9 mouse cellular contexts compared by ENCODE assay signal in the genomic region with DNA sequence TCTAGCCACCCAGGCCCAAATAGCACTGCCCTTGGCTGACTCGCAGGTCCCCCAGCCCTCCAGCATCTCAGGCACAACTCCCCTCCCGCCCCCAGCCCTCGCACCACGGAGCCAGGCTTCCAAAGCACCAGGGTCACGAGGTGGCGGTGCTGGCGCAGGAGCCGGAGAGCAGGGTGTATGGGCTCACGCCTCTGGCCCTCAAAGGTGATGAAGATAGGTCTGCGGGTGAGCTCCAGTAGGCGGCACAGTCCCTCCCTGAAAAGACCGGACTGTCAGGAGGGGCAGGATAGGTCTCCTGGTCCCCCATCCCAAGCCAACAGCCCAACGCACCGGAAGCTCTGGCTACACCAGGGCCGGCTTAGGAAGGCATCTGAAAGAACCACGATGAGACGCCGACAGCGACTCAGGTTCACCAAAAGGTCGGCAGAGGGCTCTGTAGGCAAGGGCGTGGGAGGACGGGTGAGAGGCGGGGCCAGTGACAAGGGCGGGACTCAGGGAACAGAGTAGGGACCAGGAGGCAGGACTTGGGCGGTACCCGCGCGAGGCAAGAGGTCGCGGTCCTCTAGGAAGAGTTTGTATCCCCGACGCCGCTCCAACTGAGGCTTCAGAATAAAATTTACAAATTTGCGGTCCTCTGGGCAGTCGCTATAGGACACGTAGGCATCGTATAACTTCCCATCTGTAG. TPM values are rescaled to one million over a fixed set of nuclear protein-coding genes. Genes with fewer than 3 reads are reported as not detected.
A peak's percentile ranks its signal among the peaks of the same experiment; 100 is the strongest.
DNase-seq lines count a peak whose midpoint lies in the region; ATAC-seq and TF ChIP-seq lines count a peak whose summit lies in the region.
"Had no signal": no experiment of that assay in that cellular context is flagged by ENCODE, and none has a peak within 500 bp of the region (broad histone marks: within the 10 kb centered on the region; RNA-seq: fewer than 3 reads in every experiment).

No protein-coding gene starts in this region.

- no peak for TF ChIP-seq POLR2A in cerebellum, adult 2 months (IDR thresholded peaks at IDR 0.05; ENCODE audit: borderline replicate concordance, insufficient read depth, low read length)

- no peaks in the 10 kb centered on the region for H3K27me3 ChIP-seq in cerebellum, adult 2 months (ENCODE audit: control insufficient read depth, insufficient read depth, low read length)
- H3K27me3 ChIP-seq in forebrain, embryonic 16.5 days (replicated peaks; ENCODE audit: control insufficient read depth, insufficient read depth, low read length): peaks cover 11% of the 10 kb centered on the region

- H3K4me1 ChIP-seq in cerebellum, adult 2 months (ENCODE audit: control insufficient read depth, insufficient read depth, low read length): no peaks in the 10 kb centered on the region
- no peaks in the 10 kb centered on the region; the same call in 1 of the 2 replicates for H3K4me1 ChIP-seq in forebrain, embryonic 16.5 days (replicated peaks; ENCODE audit: control insufficient read depth, insufficient read depth, low read length)

- H3K4me3 ChIP-seq in cerebellum, adult 2 months (replicated peaks; ENCODE audit: insufficient read depth, low read depth, low read length): peak overlapping the region; percentile 12
- peak overlapping the region; percentile 16; the same call in 1 of the 2 replicates for H3K4me3 ChIP-seq in forebrain, embryonic 16.5 days (replicated peaks; ENCODE audit: low read length)

- ATAC-seq in forebrain, embryonic 16.5 days: peak; percentile 90
- peak; percentile 74 to 79 for ATAC-seq in hematopoietic stem cell, adult 5-6 weeks (replicated peaks in 1 of 2; ENCODE audit: insufficient read depth in 1 of 2, low FRiP score in 2 of 2, low TSS enrichment in 1 of 2, low read depth in 1 of 2, poor library complexity in 2 of 2, severe bottlenecking in 2 of 2)
- peak; percentile 81 for ATAC-seq in megakaryocyte, adult 5-6 weeks (ENCODE audit: poor library complexity, severe bottlenecking)

- peak; percentile 85 for DNase-seq in Muller cell, postnatal 12 days (ENCODE audit: inconsistent ontology term)
- DNase-seq in cerebellum, adult 2 months: peak; percentile 80 to 83
- DNase-seq in layer of hippocampus, adult 9-11 months: peak; percentile 72
- peak; percentile 63 to 75 for DNase-seq in right cerebral cortex, postnatal 10 days (ENCODE audit: low spot score in 2 of 2)
- peak; percentile 65 to 80 for DNase-seq in urinary bladder, postnatal 4 days (ENCODE audit: low spot score in 2 of 2)

- H3K9me3 ChIP-seq in forebrain, embryonic 16.5 days (ENCODE audit: control insufficient read depth, low read length): no peaks in the 10 kb centered on the region

- H3K27ac ChIP-seq in cerebellum, adult 2 months (ENCODE audit: insufficient read depth, low read length): no peak overlapping the region
- H3K27ac ChIP-seq in forebrain, embryonic 16.5 days (ENCODE audit: low read length): no peak overlapping the region
- H3K27ac ChIP-seq: macrophage had no signal

- peak overlapping the region; percentile 45 for H3K4me2 ChIP-seq in forebrain, embryonic 16.5 days (ENCODE audit: low read length)

- no peaks in the 10 kb centered on the region for H3K36me3 ChIP-seq in forebrain, embryonic 16.5 days (ENCODE audit: control insufficient read depth, insufficient read depth)

- TF ChIP-seq CTCF in cerebellum, adult 2 months (IDR thresholded peaks at IDR 0.05; ENCODE audit: borderline replicate concordance, insufficient read depth, low read depth, low read length): peak; percentile 63

- 0 out of 2 replicates have a peak overlapping the region, but pooled peaks have one; percentile 12 for H3K9ac ChIP-seq in forebrain, embryonic 16.5 days (replicated peaks; ENCODE audit: low read depth, low read length)

- 9% methylated on average over 37 of the region's 37 CpGs for WGBS in cerebellum, adult 2 months
- WGBS in forebrain, embryonic 16.5 days: 6% methylated on average over 37 of the region's 37 CpGs

RNA-seq across cellular contexts. Expression of gene Sigirr, which starts 8.2 kb away (rescaled TPM):
- polyA plus RNA-seq in cerebellum, adult 2 months (2012; rRNA removed): 2.8 and 4.1 TPM in 2 replicates
- polyA plus RNA-seq in forebrain, embryonic 16.5 days (2015; fragmentation: Nextera tagmentation; extraction: Ambion mirVana): 2.1 TPM in 2 replicates
- total RNA-seq in hematopoietic stem cell, adult 5-6 weeks (2017): 22.0 and 32.5 TPM in 2 replicates
- 7.5 and 9.3 TPM in 2 replicates for total RNA-seq in megakaryocyte, adult 5-6 weeks (2015)
- 7.7 and 8.2 TPM in 2 replicates for total RNA-seq in megakaryocyte, adult 5-6 weeks (2017)

RNA-seq across cellular contexts. Expression of gene Pkp3, which starts 14.2 kb away (rescaled TPM):
- polyA plus RNA-seq in cerebellum, adult 2 months (2012; rRNA removed): 9.6 and 11.2 TPM in 2 replicates
- 0.17 TPM in 1 of 2 replicates, not detected in the other for polyA plus RNA-seq in forebrain, embryonic 16.5 days (2015; fragmentation: Nextera tagmentation; extraction: Ambion mirVana)
- total RNA-seq in hematopoietic stem cell, adult 5-6 weeks (2017): 1.2 and 2.3 TPM in 2 replicates
- total RNA-seq in megakaryocyte, adult 5-6 weeks (2015): 6.7 and 9.7 TPM in 2 replicates
- 3.8 and 6.1 TPM in 2 replicates for total RNA-seq in megakaryocyte, adult 5-6 weeks (2017)
- polyA plus RNA-seq: macrophage had no signal

RNA-seq across cellular contexts. Expression of gene Ano9, which starts 25.4 kb away (rescaled TPM):
- polyA plus RNA-seq in cerebellum, adult 2 months (2012; rRNA removed): 0.08 TPM in 1 of 2 replicates, not detected in the other
- polyA plus RNA-seq in forebrain, embryonic 16.5 days (2015; fragmentation: Nextera tagmentation; extraction: Ambion mirVana): 0.21 and 0.22 TPM in 2 replicates
- total RNA-seq in hematopoietic stem cell, adult 5-6 weeks (2017): not detected in 2 replicates
- not detected in 2 replicates for total RNA-seq in megakaryocyte, adult 5-6 weeks (2015)
- not detected in 2 replicates for total RNA-seq in megakaryocyte, adult 5-6 weeks (2017)
- polyA plus RNA-seq: macrophage had no signal

RNA-seq across cellular contexts. Expression of gene Ptdss2, which starts 30.0 kb away (rescaled TPM):
- 62.4 and 64.2 TPM in 2 replicates for polyA plus RNA-seq in cerebellum, adult 2 months (2012; rRNA removed)
- 74.9 and 78.9 TPM in 2 replicates for polyA plus RNA-seq in forebrain, embryonic 16.5 days (2015; fragmentation: Nextera tagmentation; extraction: Ambion mirVana)
- total RNA-seq in hematopoietic stem cell, adult 5-6 weeks (2017): 6.4 and 9.6 TPM in 2 replicates
- 7.1 and 10.2 TPM in 2 replicates for total RNA-seq in megakaryocyte, adult 5-6 weeks (2015)
- total RNA-seq in megakaryocyte, adult 5-6 weeks (2017): 1.9 and 2.6 TPM in 2 replicates

RNA-seq across cellular contexts. Expression of gene B4galnt4, which starts 31.3 kb away (rescaled TPM):
- 79.0 and 90.6 TPM in 2 replicates for polyA plus RNA-seq in cerebellum, adult 2 months (2012; rRNA removed)
- polyA plus RNA-seq in forebrain, embryonic 16.5 days (2015; fragmentation: Nextera tagmentation; extraction: Ambion mirVana): 45.4 and 53.0 TPM in 2 replicates
- total RNA-seq in hematopoietic stem cell, adult 5-6 weeks (2017): 4.1 and 6.6 TPM in 2 replicates
- 1.5 and 3.0 TPM in 2 replicates for total RNA-seq in megakaryocyte, adult 5-6 weeks (2015)
- total RNA-seq in megakaryocyte, adult 5-6 weeks (2017): 1.7 and 2.5 TPM in 2 replicates
- polyA plus RNA-seq: macrophage had no signal
